Mouse (Mus musculus) limb, embryonic 14.5 days (tissue): ENCODE measurements around the gene Dlx5. TPM values are rescaled to one million over a fixed set of nuclear protein-coding genes. Genes with fewer than 3 reads are reported as not detected.

Experiments
- ATAC-seq: fragments of 200-750 bp; cut with Nextera tagmentation; 2 replicates; pipeline ENCODE4 v1.8.0; 2017; ENCODE audit warnings: low read depth, moderate number of reproducible peaks, moderate TSS enrichment; ENCODE audit not compliant: low FRiP score
- DNase-seq: peaks from one replicate; pipeline ENCODE4 v3.0.0-alpha.2; 2015; ENCODE audit warnings: low spot score
- H3K27ac ChIP-seq: fragments of 300-500 bp; sonication (generic); replicated peaks from 2 replicates; pipeline ENCODE4 v1.5.1; 2014; ENCODE audit warnings: low read depth, mild to moderate bottlenecking, low read length, moderate library complexity, mixed read lengths
- H3K27me3 ChIP-seq: fragments of 300-500 bp; sonication (generic); 2 replicates; pipeline ENCODE4 v1.6.1; 2014; ENCODE audit warnings: low read length, mixed read lengths; ENCODE audit not compliant: control insufficient read depth, insufficient read depth
- H3K36me3 ChIP-seq: fragments of 300-500 bp; sonication (generic); 2 replicates; pipeline ENCODE4 v1.6.1; 2014; ENCODE audit warnings: mild to moderate bottlenecking, low read length, moderate library complexity, mixed read lengths; ENCODE audit not compliant: control insufficient read depth, insufficient read depth
- H3K4me1 ChIP-seq: fragments of 300-500 bp; sonication (generic); 2 replicates; pipeline ENCODE4 v1.6.1; 2014; ENCODE audit warnings: antibody characterized with exemption, low read length, mixed read lengths; ENCODE audit not compliant: control insufficient read depth, insufficient read depth
- H3K4me2 ChIP-seq: fragments of 300-500 bp; sonication (generic); replicated peaks from 2 replicates; pipeline ENCODE4 v1.6.1; 2014; ENCODE audit warnings: low read depth, mild to moderate bottlenecking, low read length, moderate library complexity; ENCODE audit not compliant: severe bottlenecking
- H3K4me3 ChIP-seq: fragments of 300-500 bp; sonication (generic); replicated peaks from 2 replicates; pipeline ENCODE4 v1.5.1; 2014; ENCODE audit warnings: low read length
- H3K9ac ChIP-seq: fragments of 300-500 bp; sonication (generic); 2 replicates; pipeline ENCODE4 v1.6.1; 2014; ENCODE audit warnings: mild to moderate bottlenecking, low read depth, low read length, moderate library complexity; ENCODE audit not compliant: severe bottlenecking
- H3K9me3 ChIP-seq: fragments of 300-500 bp; sonication (generic); 2 replicates; pipeline ENCODE4 v1.6.1; 2016; ENCODE audit warnings: low read length; ENCODE audit not compliant: control insufficient read depth
- POLR2A ChIP-seq: fragments of 200-500 bp; IDR thresholded peaks from 2 replicates; pipeline ENCODE4 v1.8.0; 2012; ENCODE audit warnings: inconsistent platforms, mild to moderate bottlenecking, moderate library complexity, borderline replicate concordance; ENCODE audit not compliant: insufficient read depth, insufficient read length; ENCODE audit errors: extremely low read depth
- WGBS: fragments of 180-500 bp; shearing (Covaris S2); extraction: QIAGEN DNeasy Blood & Tissue Kit; methylation state at CpG from one replicate; pipeline ENCODE4 v1.1.7; 2014; 5-methylcytosine and 5-hydroxymethylcytosine counted together
- polyA plus RNA-seq, 2 experiments: library from polyadenylated mRNA; depleted of rRNA in 1 of 2; stranded (reverse) in 1 of 2; unstranded in 1 of 2; fragments of >200 nt; fragmentation: Nextera tagmentation in 1 of 2; extraction: Ambion mirVana in 1 of 2; gene quantifications; 2 replicates each; pipeline versions ENCODE4 v1.2.1 to v1.2.3; 2012 to 2014

Dlx5 gene
- polyA plus RNA-seq, 2 experiments: 18.8 to 35.7 TPM

DNA sequence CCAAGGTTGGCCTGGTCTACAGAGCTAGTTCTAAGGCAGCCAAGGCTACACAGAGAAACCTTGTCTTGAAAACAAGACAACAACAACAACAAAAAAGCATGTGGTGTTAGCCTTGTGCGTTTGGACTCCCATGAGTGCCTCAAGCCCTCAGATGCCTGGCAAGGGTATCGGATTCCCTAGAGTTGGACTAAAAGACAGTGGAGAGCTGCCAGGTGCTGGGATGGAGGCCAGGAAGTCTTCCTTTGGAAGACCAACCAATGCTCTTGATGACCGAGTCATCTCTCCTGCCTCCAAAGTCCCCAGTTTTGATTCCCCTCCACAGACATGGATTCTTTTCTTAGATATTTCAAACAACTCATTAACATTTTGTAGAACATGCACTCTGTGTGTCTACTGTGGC is 48.6 kb downstream of the Dlx5 start:
- TF ChIP-seq POLR2A: no peak
- Histone ChIP-seq H3K9me3 (no peaks in the 10 kb centered on the region), H3K4me2 (no peak overlapping the region), H3K27me3 (no peaks in the 10 kb centered on the region), H3K27ac (no peak overlapping the region), H3K4me3 (no peak overlapping the region), H3K4me1 (no peaks in the 10 kb centered on the region), H3K9ac (no peak overlapping the region), H3K36me3 (no peaks in the 10 kb centered on the region)
- ATAC-seq (no peak), DNase-seq (no peak)
- 93% methylated on average over 3 of the region's 3 CpGs for WGBS

DNA sequence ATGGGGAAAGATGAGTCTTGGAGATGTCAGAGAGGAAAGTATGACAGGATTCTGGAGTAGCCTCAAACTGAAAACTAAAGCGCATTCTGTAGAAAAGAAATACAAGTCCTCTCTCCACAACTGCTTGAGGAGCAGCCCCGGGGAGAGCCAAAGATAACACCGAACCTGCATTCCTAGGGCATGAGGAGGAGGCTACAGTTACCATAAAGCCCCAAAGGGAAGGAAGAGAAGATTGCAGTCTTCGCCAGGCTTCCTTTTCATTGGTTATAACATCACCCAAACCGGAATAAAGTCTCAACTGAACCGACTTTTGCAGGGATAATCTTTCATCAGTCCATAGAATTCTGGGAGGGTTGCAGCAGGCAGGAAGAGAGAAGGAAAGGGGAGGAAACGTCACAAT is 51.4 kb downstream of the Dlx5 start:
- DNase-seq (peak; percentile 29), ATAC-seq (no peak)
- Histone ChIP-seq H3K4me3 (no peak overlapping the region), H3K27me3 (no peaks in the 10 kb centered on the region), H3K9ac (no peak overlapping the region), H3K4me1 (no peaks in the 10 kb centered on the region), H3K9me3 (no peaks in the 10 kb centered on the region), H3K4me2 (no peak overlapping the region), H3K27ac (no peak overlapping the region), H3K36me3 (no peaks in the 10 kb centered on the region)
- no peak for TF ChIP-seq POLR2A
- 66% methylated on average over 7 of the region's 7 CpGs for WGBS

Other genes starting within 250 kb of the Dlx5 start
- gene Dlx6, start 18.8 kb downstream of the Dlx5 start, polyA plus RNA-seq (2012; rRNA removed): 6.8 and 7.4 TPM in 2 replicates
- gene Dlx6, start 18.8 kb downstream of the Dlx5 start, polyA plus RNA-seq (2014; fragmentation: Nextera tagmentation; extraction: Ambion mirVana): 1.00 and 1.8 TPM in 2 replicates
- 2.2 and 2.9 TPM in 2 replicates for gene Sdhaf3, start 73.9 kb upstream of the Dlx5 start, polyA plus RNA-seq (2012; rRNA removed)
- gene Sdhaf3, start 73.9 kb upstream of the Dlx5 start, polyA plus RNA-seq (2014; fragmentation: Nextera tagmentation; extraction: Ambion mirVana): 5.9 and 7.0 TPM in 2 replicates